Mouse (Mus musculus): Measurements from ENCODE around the gene Klhdc3.

DNA sequence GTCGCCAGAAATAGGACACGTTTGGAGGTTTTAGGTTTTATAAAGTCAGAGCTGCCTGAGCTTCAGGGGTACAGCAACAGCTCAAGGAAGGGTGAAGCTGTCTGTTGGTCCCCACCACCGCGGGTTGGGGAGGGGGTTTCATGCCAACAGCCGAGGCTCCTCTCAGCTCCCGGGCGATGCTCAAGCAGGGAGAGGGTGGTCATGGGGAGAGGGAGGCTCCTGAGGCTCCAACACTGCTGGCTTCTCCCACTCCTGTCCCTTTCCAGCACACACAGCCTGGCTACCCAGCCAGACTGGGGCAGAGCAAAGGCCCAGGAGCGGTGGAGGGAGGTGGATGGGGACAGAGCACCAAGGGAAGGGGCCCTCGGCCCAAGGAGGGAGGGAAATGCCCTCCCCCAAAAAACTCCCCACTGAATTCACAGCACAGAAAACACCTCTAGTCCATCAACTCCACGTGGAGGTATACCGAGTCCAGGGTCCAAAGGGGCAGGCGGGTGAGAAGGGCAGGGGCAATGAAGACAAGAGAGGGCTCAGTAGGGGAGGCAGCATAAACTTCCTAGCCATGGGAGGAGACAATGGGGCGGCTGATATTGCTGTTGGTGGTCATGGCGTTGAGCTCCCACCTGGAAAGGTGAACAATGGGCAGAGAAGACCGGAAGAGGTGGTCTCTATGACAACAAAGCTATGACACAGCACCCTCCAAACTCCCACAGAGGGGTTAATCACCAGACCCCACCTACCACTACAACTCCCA lies 6.0 kb downstream of the Klhdc3 start:
- TF ChIP-seq CTCF (conservative IDR thresholded peaks at IDR 0.05 in 1 of 2, IDR thresholded peaks at IDR 0.05 in 1 of 2; ENCODE audit: low read depth in 2 of 2, low read length in 2 of 2) (no peak), ZKSCAN1 (IDR thresholded peaks at IDR 0.05; ENCODE audit: borderline replicate concordance, low read depth, low read length) (no peak)

Data from CH12.LX (cell line).